Mouse (Mus musculus): Measurements from ENCODE around the gene Mgst3. TPM values are rescaled to one million over a fixed set of nuclear protein-coding genes. Genes with fewer than 3 reads are reported as not detected.

The Mgst3 gene
- polyA plus RNA-seq, 1 experiment: 133 TPM

- DNase-seq: no peak
- WGBS: 96% methylated on average over 10 of the region's 10 CpGs
- Histone ChIP-seq H3K4me1 (replicated peaks; ENCODE audit: control insufficient read depth, insufficient read depth, low read length) (peaks cover 9% of the 10 kb centered on the region), H3K36me3 (ENCODE audit: control insufficient read depth, insufficient read depth, low read length) (no peaks in the 10 kb centered on the region), H3K27me3 (ENCODE audit: control insufficient read depth, insufficient read depth, low read length) (no peaks in the 10 kb centered on the region), H3K27ac (ENCODE audit: control insufficient read depth, insufficient read depth, low read length) (no peak overlapping the region), H3K4me3 (ENCODE audit: control insufficient read depth, insufficient read depth, low read length) (no peak overlapping the region)
- TF ChIP-seq POLR2A (IDR thresholded peaks at IDR 0.05; ENCODE audit: control insufficient read depth, extremely low read depth, insufficient read depth, low read length, poor library complexity) (no peak), CTCF (IDR thresholded peaks at IDR 0.05; ENCODE audit: borderline replicate concordance, control insufficient read depth, extremely low read depth, insufficient read depth, low read length, poor library complexity) (no peak)
Observed at GRCm38 (mm10) chr1:167342831-167343230, 50.8 kb downstream of the Mgst3 start.

GRCm38 (mm10) chr1:167340910-167341528 lies 52.6 kb downstream of the Mgst3 start:
- TF ChIP-seq CTCF (IDR thresholded peaks at IDR 0.05; ENCODE audit: borderline replicate concordance, control insufficient read depth, extremely low read depth, insufficient read depth, low read length, poor library complexity) (no peak), POLR2A (IDR thresholded peaks at IDR 0.05; ENCODE audit: control insufficient read depth, extremely low read depth, insufficient read depth, low read length, poor library complexity) (no peak)
- Histone ChIP-seq H3K36me3 (ENCODE audit: control insufficient read depth, insufficient read depth, low read length) (no peaks in the 10 kb centered on the region), H3K27me3 (ENCODE audit: control insufficient read depth, insufficient read depth, low read length) (no peaks in the 10 kb centered on the region), H3K4me1 (replicated peaks; ENCODE audit: control insufficient read depth, insufficient read depth, low read length) (peaks cover 9% of the 10 kb centered on the region), H3K27ac (ENCODE audit: control insufficient read depth, insufficient read depth, low read length) (no peak overlapping the region), H3K4me3 (ENCODE audit: control insufficient read depth, insufficient read depth, low read length) (no peak overlapping the region)
- WGBS: 90% methylated on average over 3 of the region's 3 CpGs
- DNase-seq: no peak

- peak overlapping the region; percentile 58 for H3K4me3 ChIP-seq (ENCODE audit: control insufficient read depth, insufficient read depth, low read length)
- DNase-seq: peak; percentile 17
Observed at GRCm38 (mm10) chr1:167340111-167340787, 53.4 kb downstream of the Mgst3 start.

GRCm38 (mm10) chr1:167339177-167339781 lies 54.4 kb downstream of the Mgst3 start:
- H3K27ac ChIP-seq (ENCODE audit: control insufficient read depth, insufficient read depth, low read length): no peak overlapping the region
- no peak for DNase-seq
- 41% methylated on average over 9 of the region's 9 CpGs for WGBS

More at GRCm38 (mm10) chr1:167340111-167340787, 53.4 kb downstream of the Mgst3 start:
- H3K27me3 ChIP-seq (ENCODE audit: control insufficient read depth, insufficient read depth, low read length): no peaks in the 10 kb centered on the region
- H3K4me1 ChIP-seq (replicated peaks; ENCODE audit: control insufficient read depth, insufficient read depth, low read length): peaks cover 9% of the 10 kb centered on the region
- TF ChIP-seq CTCF (IDR thresholded peaks at IDR 0.05; ENCODE audit: borderline replicate concordance, control insufficient read depth, extremely low read depth, insufficient read depth, low read length, poor library complexity) (no peak), POLR2A (IDR thresholded peaks at IDR 0.05; ENCODE audit: control insufficient read depth, extremely low read depth, insufficient read depth, low read length, poor library complexity) (no peak)
- H3K36me3 ChIP-seq (ENCODE audit: control insufficient read depth, insufficient read depth, low read length): no peaks in the 10 kb centered on the region
- WGBS: 2% methylated on average over 47 of the region's 47 CpGs
- H3K27ac ChIP-seq (ENCODE audit: control insufficient read depth, insufficient read depth, low read length): no peak overlapping the region

DNA sequence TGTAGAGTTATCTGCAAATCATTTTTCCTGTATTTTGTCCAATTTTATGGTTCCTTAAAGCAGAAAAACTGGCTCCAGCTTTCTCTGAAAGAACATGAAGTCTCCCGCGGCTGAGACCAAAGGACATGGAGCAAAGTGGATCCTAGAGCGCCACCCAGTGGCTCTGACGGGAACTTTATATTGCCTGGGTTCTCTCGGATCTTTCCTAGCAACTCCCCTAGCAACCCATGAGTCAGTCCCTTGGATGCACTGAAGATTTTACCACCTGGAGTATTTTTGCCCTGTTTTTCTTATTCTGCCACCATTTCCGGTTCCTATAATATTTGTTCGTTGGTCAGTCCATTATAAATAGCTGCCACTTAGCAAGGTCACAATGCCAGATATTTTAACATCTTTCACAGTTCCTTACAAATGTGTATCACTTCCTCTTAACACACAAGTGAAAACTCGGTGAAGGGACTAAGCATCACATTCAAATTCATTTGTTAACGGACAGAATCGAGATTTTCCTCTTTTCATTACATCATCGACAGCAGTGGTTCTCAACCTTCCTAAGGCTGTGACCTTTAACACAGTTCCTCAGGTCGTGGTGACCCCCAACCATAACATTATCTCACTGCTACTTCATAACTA lies 56.1 kb downstream of the Mgst3 start:
- H3K27me3 ChIP-seq (ENCODE audit: control insufficient read depth, insufficient read depth, low read length): no peaks in the 10 kb centered on the region
- DNase-seq: peak; percentile 79
- H3K27ac ChIP-seq (ENCODE audit: control insufficient read depth, insufficient read depth, low read length): no peak overlapping the region
- no peak overlapping the region for H3K4me3 ChIP-seq (ENCODE audit: control insufficient read depth, insufficient read depth, low read length)
- 15% methylated on average over 12 of the region's 12 CpGs for WGBS
- no peaks in the 10 kb centered on the region for H3K36me3 ChIP-seq (ENCODE audit: control insufficient read depth, insufficient read depth, low read length)
- TF ChIP-seq POLR2A (IDR thresholded peaks at IDR 0.05; ENCODE audit: control insufficient read depth, extremely low read depth, insufficient read depth, low read length, poor library complexity): no peak
- TF ChIP-seq CTCF (IDR thresholded peaks at IDR 0.05; ENCODE audit: borderline replicate concordance, control insufficient read depth, extremely low read depth, insufficient read depth, low read length, poor library complexity): peak; percentile 48; the same call in 1 of the 2 replicates
- peaks cover 9% of the 10 kb centered on the region for H3K4me1 ChIP-seq (replicated peaks; ENCODE audit: control insufficient read depth, insufficient read depth, low read length)

More at GRCm38 (mm10) chr1:167339177-167339781, 54.4 kb downstream of the Mgst3 start:
- no peaks in the 10 kb centered on the region for H3K27me3 ChIP-seq (ENCODE audit: control insufficient read depth, insufficient read depth, low read length)
- no peak for TF ChIP-seq POLR2A (IDR thresholded peaks at IDR 0.05; ENCODE audit: control insufficient read depth, extremely low read depth, insufficient read depth, low read length, poor library complexity)
- TF ChIP-seq CTCF (IDR thresholded peaks at IDR 0.05; ENCODE audit: borderline replicate concordance, control insufficient read depth, extremely low read depth, insufficient read depth, low read length, poor library complexity): no peak
- no peaks in the 10 kb centered on the region for H3K36me3 ChIP-seq (ENCODE audit: control insufficient read depth, insufficient read depth, low read length)
- H3K4me3 ChIP-seq (ENCODE audit: control insufficient read depth, insufficient read depth, low read length): no peak overlapping the region
- H3K4me1 ChIP-seq (replicated peaks; ENCODE audit: control insufficient read depth, insufficient read depth, low read length): peaks cover 9% of the 10 kb centered on the region

- TF ChIP-seq POLR2A (IDR thresholded peaks at IDR 0.05; ENCODE audit: control insufficient read depth, extremely low read depth, insufficient read depth, low read length, poor library complexity) (no peak), CTCF (IDR thresholded peaks at IDR 0.05; ENCODE audit: borderline replicate concordance, control insufficient read depth, extremely low read depth, insufficient read depth, low read length, poor library complexity) (no peak)
- Histone ChIP-seq H3K4me1 (replicated peaks; ENCODE audit: control insufficient read depth, insufficient read depth, low read length) (peaks cover 9% of the 10 kb centered on the region), H3K4me3 (ENCODE audit: control insufficient read depth, insufficient read depth, low read length) (no peak overlapping the region), H3K27me3 (ENCODE audit: control insufficient read depth, insufficient read depth, low read length) (no peaks in the 10 kb centered on the region), H3K36me3 (ENCODE audit: control insufficient read depth, insufficient read depth, low read length) (peaks cover 8% of the 10 kb centered on the region), H3K27ac (ENCODE audit: control insufficient read depth, insufficient read depth, low read length) (no peak overlapping the region)
- DNase-seq: no peak
- WGBS: 94% methylated on average over 3 of the region's 3 CpGs
Observed at GRCm38 (mm10) chr1:167336398-167336797, 57.2 kb downstream of the Mgst3 start.

Measured in thymus, adult 2 months (tissue).